Mouse (Mus musculus): ENCODE data around the gene Sox13. TPM values are rescaled to one million over a fixed set of nuclear protein-coding genes. Genes with fewer than 3 reads are reported as not detected.

The Sox13 gene
- polyA plus RNA-seq, 2 experiments: 1.6 to 4.9 TPM

- no peak overlapping the region for H3K27ac ChIP-seq
- WGBS (ENCODE audit: insufficient replicate concordance): 67% methylated on average over 6 of the region's 6 CpGs
- H3K9ac ChIP-seq (replicated peaks): no peak overlapping the region
- H3K9me3 ChIP-seq (ENCODE audit: control insufficient read depth, low read length): no peaks in the 10 kb centered on the region
- H3K4me2 ChIP-seq (ENCODE audit: low read depth): no peak overlapping the region
- DNase-seq (ENCODE audit: low read depth in 3 of 3, low spot score in 3 of 3) (no peak), ATAC-seq (ENCODE audit: insufficient read depth) (no peak)
- H3K4me3 ChIP-seq (ENCODE audit: insufficient read depth in 1 of 2, low read depth in 2 of 2, low read length in 2 of 2): no peak overlapping the region
- H3K27me3 ChIP-seq (ENCODE audit: control insufficient read depth, insufficient read depth, low read length): no peaks in the 10 kb centered on the region
- no peaks in the 10 kb centered on the region for H3K36me3 ChIP-seq (replicated peaks; ENCODE audit: control insufficient read depth, insufficient read depth, low read depth)
- no peak for TF ChIP-seq EP300 (IDR thresholded peaks at IDR 0.05; ENCODE audit: low read depth)
- no peak for TF ChIP-seq CTCF (IDR thresholded peaks at IDR 0.05; ENCODE audit: low read depth)
- peaks cover 0 to 10% of the 10 kb centered on the region in 2 experiments; a peak in 3 of 4 replicates for H3K4me1 ChIP-seq (replicated peaks; ENCODE audit: control insufficient read depth in 2 of 2, insufficient read depth in 2 of 2, low read length in 1 of 2)
Measured at GRCm38 (mm10) chr1:133371431-133371830, 52.7 kb downstream of the Sox13 start.

GRCm38 (mm10) chr1:133370352-133370751 lies 53.8 kb downstream of the Sox13 start:
- TF ChIP-seq EP300 (IDR thresholded peaks at IDR 0.05; ENCODE audit: low read depth) (no peak), CTCF (IDR thresholded peaks at IDR 0.05; ENCODE audit: low read depth) (no peak)
- no peak for DNase-seq (ENCODE audit: low read depth in 3 of 3, low spot score in 3 of 3)
- 44% methylated on average over 4 of the region's 4 CpGs for WGBS (ENCODE audit: insufficient replicate concordance)

DNA sequence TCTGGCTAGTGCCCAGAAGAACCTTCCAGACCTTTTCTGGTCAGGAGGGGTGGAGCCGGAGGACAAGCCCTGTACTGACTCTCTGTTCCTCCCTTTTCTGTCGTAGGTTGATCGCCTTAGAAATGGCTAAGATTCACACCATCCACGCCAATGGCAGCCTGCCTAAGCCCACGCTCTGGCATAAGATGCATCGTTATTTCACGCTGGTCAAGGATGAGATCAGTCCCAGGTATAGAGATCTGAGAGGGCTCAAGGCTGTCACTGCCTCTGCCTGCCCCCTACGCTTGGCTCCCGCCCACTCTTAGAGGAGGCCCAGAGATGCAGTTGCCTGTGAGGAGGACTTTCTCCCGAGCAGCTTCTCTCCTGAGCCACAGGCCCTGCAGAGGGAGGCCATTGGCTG lies 55.5 kb downstream of the Sox13 start:
- no peak overlapping the region for H3K4me2 ChIP-seq (ENCODE audit: low read depth)
- DNase-seq (ENCODE audit: low read depth in 3 of 3, low spot score in 3 of 3): no peak
- no peak overlapping the region for H3K27ac ChIP-seq
- H3K4me3 ChIP-seq (ENCODE audit: insufficient read depth in 1 of 2, low read depth in 2 of 2, low read length in 2 of 2): no peak overlapping the region
- no peak for ATAC-seq (ENCODE audit: insufficient read depth)
- H3K4me1 ChIP-seq (replicated peaks; ENCODE audit: control insufficient read depth in 2 of 2, insufficient read depth in 2 of 2, low read length in 1 of 2): peaks cover 0 to 10% of the 10 kb centered on the region in 2 experiments; a peak in 3 of 4 replicates
- WGBS (ENCODE audit: insufficient replicate concordance): 54% methylated on average over 10 of the region's 10 CpGs
- H3K36me3 ChIP-seq (replicated peaks; ENCODE audit: control insufficient read depth, insufficient read depth, low read depth): no peaks in the 10 kb centered on the region
- TF ChIP-seq CTCF (IDR thresholded peaks at IDR 0.05; ENCODE audit: low read depth) (no peak), EP300 (IDR thresholded peaks at IDR 0.05; ENCODE audit: low read depth) (no peak)
- peaks cover 12% of the 10 kb centered on the region for H3K27me3 ChIP-seq (ENCODE audit: control insufficient read depth, insufficient read depth, low read length)
- H3K9me3 ChIP-seq (ENCODE audit: control insufficient read depth, low read length): no peaks in the 10 kb centered on the region
- H3K9ac ChIP-seq (replicated peaks): no peak overlapping the region

More at GRCm38 (mm10) chr1:133370352-133370751, 53.8 kb downstream of the Sox13 start:
- Histone ChIP-seq H3K9me3 (ENCODE audit: control insufficient read depth, low read length) (no peaks in the 10 kb centered on the region), H3K27me3 (ENCODE audit: control insufficient read depth, insufficient read depth, low read length) (no peaks in the 10 kb centered on the region), H3K4me2 (ENCODE audit: low read depth) (no peak overlapping the region), H3K4me3 (ENCODE audit: insufficient read depth in 1 of 2, low read depth in 2 of 2, low read length in 2 of 2) (no peak overlapping the region), H3K4me1 (replicated peaks; ENCODE audit: control insufficient read depth in 2 of 2, insufficient read depth in 2 of 2, low read length in 1 of 2) (peaks cover 0 to 10% of the 10 kb centered on the region in 2 experiments; a peak in 3 of 4 replicates), H3K27ac (no peak overlapping the region), H3K9ac (replicated peaks) (no peak overlapping the region), H3K36me3 (replicated peaks; ENCODE audit: control insufficient read depth, insufficient read depth, low read depth) (no peaks in the 10 kb centered on the region)
- no peak for ATAC-seq (ENCODE audit: insufficient read depth)

- H3K27ac ChIP-seq: no peak overlapping the region
- H3K36me3 ChIP-seq (replicated peaks; ENCODE audit: control insufficient read depth, insufficient read depth, low read depth): no peaks in the 10 kb centered on the region
- no peak overlapping the region for H3K9ac ChIP-seq (replicated peaks)
- ATAC-seq (ENCODE audit: insufficient read depth) (no peak), DNase-seq (ENCODE audit: low read depth in 3 of 3, low spot score in 3 of 3) (no peak)
- no peak overlapping the region for H3K4me3 ChIP-seq (ENCODE audit: insufficient read depth in 1 of 2, low read depth in 2 of 2, low read length in 2 of 2)
- no peak overlapping the region for H3K4me2 ChIP-seq (ENCODE audit: low read depth)
- H3K9me3 ChIP-seq (ENCODE audit: control insufficient read depth, low read length): no peaks in the 10 kb centered on the region
- no peak for TF ChIP-seq CTCF (IDR thresholded peaks at IDR 0.05; ENCODE audit: low read depth)
- no peak for TF ChIP-seq EP300 (IDR thresholded peaks at IDR 0.05; ENCODE audit: low read depth)
- peaks cover 0 to 10% of the 10 kb centered on the region in 2 experiments; a peak in 3 of 4 replicates for H3K4me1 ChIP-seq (replicated peaks; ENCODE audit: control insufficient read depth in 2 of 2, insufficient read depth in 2 of 2, low read length in 1 of 2)
- WGBS (ENCODE audit: insufficient replicate concordance): 6% methylated on average over 11 of the region's 11 CpGs
- H3K27me3 ChIP-seq (ENCODE audit: control insufficient read depth, insufficient read depth, low read length): peaks cover 19% of the 10 kb centered on the region
Measured at GRCm38 (mm10) chr1:133367606-133368488, 56.3 kb downstream of the Sox13 start.

DNA sequence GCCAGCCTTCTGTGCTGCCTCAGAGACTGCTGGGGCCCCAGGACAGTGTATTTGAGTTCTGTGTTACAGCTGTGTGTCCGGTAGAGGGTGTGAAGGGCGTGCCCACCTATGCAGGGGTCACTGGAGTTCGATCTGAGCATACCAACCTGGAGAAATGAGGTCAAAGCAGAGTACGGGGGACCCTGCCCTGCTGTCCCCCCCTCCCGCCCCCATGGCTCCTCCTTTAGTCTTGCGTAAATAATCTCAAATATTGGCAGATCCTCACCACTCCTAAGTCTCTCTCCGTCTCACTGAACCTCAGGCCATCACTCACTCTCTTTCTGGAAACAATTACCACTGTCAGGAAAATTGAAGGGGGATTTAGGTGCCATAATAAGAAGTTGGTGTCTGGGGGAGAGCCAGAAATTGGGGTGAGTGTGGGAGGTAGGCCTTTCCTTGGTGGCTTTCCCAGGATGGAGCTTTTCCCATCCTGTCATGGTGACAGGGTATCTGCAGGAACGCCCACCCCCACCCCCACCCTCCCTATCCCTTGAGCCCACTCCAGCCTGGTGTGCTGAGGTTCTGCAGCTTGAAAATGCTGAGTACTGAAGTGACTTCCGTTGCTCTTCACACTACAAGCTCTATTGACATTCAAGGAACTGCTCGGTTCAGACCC lies 57.1 kb downstream of the Sox13 start:
- Histone ChIP-seq H3K9me3 (ENCODE audit: control insufficient read depth, low read length) (no peaks in the 10 kb centered on the region), H3K4me2 (ENCODE audit: low read depth) (no peak overlapping the region), H3K4me1 (replicated peaks; ENCODE audit: control insufficient read depth in 2 of 2, insufficient read depth in 2 of 2, low read length in 1 of 2) (peaks cover 0 to 10% of the 10 kb centered on the region in 2 experiments; a peak in 3 of 4 replicates), H3K4me3 (ENCODE audit: insufficient read depth in 1 of 2, low read depth in 2 of 2, low read length in 2 of 2) (no peak overlapping the region), H3K9ac (replicated peaks) (no peak overlapping the region), H3K36me3 (replicated peaks; ENCODE audit: control insufficient read depth, insufficient read depth, low read depth) (no peaks in the 10 kb centered on the region), H3K27me3 (ENCODE audit: control insufficient read depth, insufficient read depth, low read length) (peaks cover 19% of the 10 kb centered on the region), H3K27ac (no peak overlapping the region)
- 44% methylated on average over 10 of the region's 10 CpGs for WGBS (ENCODE audit: insufficient replicate concordance)
- TF ChIP-seq EP300 (IDR thresholded peaks at IDR 0.05; ENCODE audit: low read depth) (no peak), CTCF (IDR thresholded peaks at IDR 0.05; ENCODE audit: low read depth) (0 out of 2 replicates have a peak, but pooled peaks have one; percentile 4)
- ATAC-seq (ENCODE audit: insufficient read depth) (no peak), DNase-seq (ENCODE audit: low read depth in 3 of 3, low spot score in 3 of 3) (no peak)

Measured in liver, embryonic 14.5 days (tissue).